In the genomic region with DNA sequence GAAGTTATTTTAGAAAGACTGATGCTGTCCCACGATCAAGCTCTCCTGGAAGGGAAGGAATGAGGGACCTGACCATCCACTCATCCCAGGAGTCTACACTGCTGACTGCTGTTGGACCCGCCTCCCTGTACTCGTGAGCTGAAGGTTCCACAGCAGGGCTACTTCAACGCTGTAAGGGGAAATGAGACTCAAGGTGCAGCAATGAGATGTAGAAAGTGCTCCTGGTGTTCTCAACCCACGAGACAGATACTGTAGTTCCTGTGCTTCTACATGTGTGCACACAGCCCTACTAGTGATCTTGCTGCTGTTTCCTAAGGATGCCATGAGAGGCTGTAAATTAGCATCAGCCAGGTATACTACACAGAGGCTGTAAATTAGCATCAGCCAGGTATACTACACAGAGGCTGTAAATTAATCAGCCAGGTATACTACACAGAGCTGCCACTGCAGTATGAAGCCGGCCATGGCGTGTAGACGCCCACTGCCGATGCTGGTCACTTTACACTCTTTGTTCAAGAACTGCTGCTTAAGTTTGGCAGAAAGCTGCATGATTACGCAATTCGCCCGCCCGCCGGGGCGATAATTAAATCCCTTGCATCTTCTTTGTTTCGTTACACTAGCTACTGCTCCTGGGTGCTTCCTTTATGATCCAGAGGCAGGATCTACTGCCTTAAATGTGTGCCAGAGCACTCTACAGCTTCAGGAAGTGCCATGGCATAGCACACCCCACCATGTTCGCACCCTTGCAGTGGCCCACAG, we compare ENCODE assay signal across 13 mouse cellular contexts. TPM values are rescaled to one million over a fixed set of nuclear protein-coding genes. Genes with fewer than 3 reads are reported as not detected.
A peak's percentile ranks its signal among the peaks of the same experiment; 100 is the strongest.
DNase-seq lines count a peak whose midpoint lies in the region; ATAC-seq and TF ChIP-seq lines count a peak whose summit lies in the region.
"Had no signal": no experiment of that assay in that cellular context is flagged by ENCODE, and none has a peak within 500 bp of the region (broad histone marks: within the 10 kb centered on the region; RNA-seq: fewer than 3 reads in every experiment).

No protein-coding gene starts in this region.

- DNase-seq in forebrain, embryonic 14.5 days (ENCODE audit: low spot score) = peak; percentile 28
- no peak for DNase-seq in forebrain, embryonic 10.5 days (ENCODE audit: extremely low spot score, low spot score)
- peak; percentile 8 for DNase-seq in liver, adult 2 months (ENCODE audit: extremely low read depth, low read depth, low spot score)
- DNase-seq in liver = no peak
- DNase-seq in frontal cortex, postnatal 36 days (ENCODE audit: low spot score in 2 of 2) = peak; percentile 57 to 69
- DNase-seq in cerebellum, adult 11 months = no peak
- no peak for DNase-seq in thymus, postnatal 4 days
- DNase-seq: forebrain, postnatal 0 days; midbrain, embryonic 14.5 days; thymus, postnatal 25 days had no signal

- H3K79me2 ChIP-seq in liver, adult 2 months (ENCODE audit: control insufficient read depth, insufficient read depth, low read length) = no peaks in the 10 kb centered on the region

- no peak for TF ChIP-seq POLR2A in liver, adult 2 months (IDR thresholded peaks at IDR 0.05; ENCODE audit: extremely low read depth, insufficient read depth, low read length)

- H3K36me3 ChIP-seq in forebrain, embryonic 14.5 days (ENCODE audit: control insufficient read depth, insufficient read depth, low read length) = peaks cover 8% of the 10 kb centered on the region; the same call in 1 of the 2 replicates
- H3K36me3 ChIP-seq in forebrain, embryonic 10.5 days (replicated peaks) = peaks cover 58% of the 10 kb centered on the region
- H3K36me3 ChIP-seq in liver, adult 2 months (ENCODE audit: control insufficient read depth, insufficient read depth, low read length) = peaks cover 20% of the 10 kb centered on the region

- no peaks in the 10 kb centered on the region for H3K9me3 ChIP-seq in forebrain, embryonic 14.5 days (replicated peaks; ENCODE audit: control insufficient read depth, low read length)
- H3K9me3 ChIP-seq in forebrain, embryonic 10.5 days = no peaks in the 10 kb centered on the region
- H3K9me3 ChIP-seq: neural tube, embryonic 15.5 days had no signal

- no peak for TF ChIP-seq CTCF in liver, adult 2 months (IDR thresholded peaks at IDR 0.05; ENCODE audit: low read depth, low read length)

- ATAC-seq in forebrain, embryonic 14.5 days = 0 out of 2 replicates have a peak, but pooled peaks have one; percentile 33
- ATAC-seq in megakaryocyte progenitor cell, adult 5-6 weeks (replicated peaks; ENCODE audit: poor library complexity) = peak; percentile 47
- ATAC-seq: forebrain, postnatal 0 days had no signal

- H3K4me1 ChIP-seq in forebrain, embryonic 14.5 days (ENCODE audit: control insufficient read depth, insufficient read depth, low read length) = no peaks in the 10 kb centered on the region
- 0 out of 2 replicates have a peak, but pooled peaks cover 3% of the 10 kb centered on the region for H3K4me1 ChIP-seq in forebrain, embryonic 10.5 days
- no peaks in the 10 kb centered on the region for H3K4me1 ChIP-seq in liver, adult 2 months (ENCODE audit: control insufficient read depth, insufficient read depth, low read length)
- H3K4me1 ChIP-seq: neural tube, embryonic 15.5 days had no signal

- H3K27me3 ChIP-seq in forebrain, embryonic 14.5 days (replicated peaks; ENCODE audit: control insufficient read depth, insufficient read depth, low read length) = no peaks in the 10 kb centered on the region
- H3K27me3 ChIP-seq in forebrain, embryonic 10.5 days (ENCODE audit: poor library complexity, severe bottlenecking) = no peaks in the 10 kb centered on the region
- H3K27me3 ChIP-seq in liver, adult 2 months (ENCODE audit: control insufficient read depth, insufficient read depth, low read length) = no peaks in the 10 kb centered on the region
- H3K27me3 ChIP-seq: neural tube, embryonic 15.5 days had no signal

- no peak overlapping the region for H3K9ac ChIP-seq in forebrain, embryonic 14.5 days (ENCODE audit: low read length)
- no peak overlapping the region for H3K9ac ChIP-seq in liver, adult 2 months (ENCODE audit: low read depth, low read length)
- H3K9ac ChIP-seq: forebrain, postnatal 0 days; liver, embryonic 14.5 days; neural tube, embryonic 15.5 days had no signal

- H3K4me2 ChIP-seq in forebrain, embryonic 14.5 days (ENCODE audit: low read length) = no peak overlapping the region
- H3K4me2 ChIP-seq: neural tube, embryonic 15.5 days had no signal

- H3K4me3 ChIP-seq in forebrain, embryonic 14.5 days (ENCODE audit: low read depth, low read length) = no peak overlapping the region
- no peak overlapping the region for H3K4me3 ChIP-seq in forebrain, embryonic 10.5 days
- no peak overlapping the region for H3K4me3 ChIP-seq in liver, adult 2 months (ENCODE audit: insufficient read depth, low read depth, low read length)
- H3K4me3 ChIP-seq: neural tube, embryonic 15.5 days had no signal

- 74% methylated on average over 17 of the region's 17 CpGs for WGBS in forebrain, embryonic 14.5 days
- WGBS in forebrain, embryonic 10.5 days = 91% methylated on average over 17 of the region's 17 CpGs
- 67% methylated on average over 17 of the region's 17 CpGs for WGBS in liver, adult 2 months

- H3K27ac ChIP-seq in forebrain, embryonic 14.5 days (ENCODE audit: low read depth, low read length) = no peak overlapping the region
- H3K27ac ChIP-seq in forebrain, embryonic 10.5 days = no peak overlapping the region
- H3K27ac ChIP-seq in liver, adult 2 months (replicated peaks; ENCODE audit: insufficient read depth, low read depth, low read length) = no peak overlapping the region
- H3K27ac ChIP-seq: liver, embryonic 14.5 days; neural tube, embryonic 15.5 days had no signal

RNA-seq across cellular contexts. Expression of gene Cd180, which starts 53.6 kb away (rescaled TPM):
- polyA plus RNA-seq in forebrain, embryonic 14.5 days (2014; fragmentation: Nextera tagmentation; extraction: Ambion mirVana) = 0.66 and 1.8 TPM in 2 replicates
- 0.06 and 0.07 TPM in 2 replicates for polyA plus RNA-seq in forebrain, embryonic 10.5 days (2016; fragmentation: Nextera tagmentation; extraction: Ambion mirVana)
- 1.6 and 2.6 TPM in 2 replicates for total RNA-seq in liver, adult 2 months (2014; rRNA removed)
- polyA plus RNA-seq in liver, adult 2 months (2012; rRNA removed) = 1.1 and 2.1 TPM in 2 replicates
- total RNA-seq in megakaryocyte progenitor cell, adult 5-6 weeks (2015) = 47.1 and 51.5 TPM in 2 replicates
- 11.2 and 14.5 TPM in 2 replicates for total RNA-seq in megakaryocyte progenitor cell, adult 5-6 weeks (2017)

Comparison
In these comparisons a context has a peak if more than half of its experiments do, and no peak if none do; other contexts are left out.
1. DNase-seq: peak in forebrain, embryonic 14.5 days (single experiment), liver, adult 2 months (single experiment) and frontal cortex, postnatal 36 days (2 of 2); none in forebrain, embryonic 10.5 days (single experiment), liver (single experiment), cerebellum, adult 11 months (single experiment) and thymus, postnatal 4 days (single experiment).